ENCODE assay signal across 22 mouse cellular contexts in the genomic region with DNA sequence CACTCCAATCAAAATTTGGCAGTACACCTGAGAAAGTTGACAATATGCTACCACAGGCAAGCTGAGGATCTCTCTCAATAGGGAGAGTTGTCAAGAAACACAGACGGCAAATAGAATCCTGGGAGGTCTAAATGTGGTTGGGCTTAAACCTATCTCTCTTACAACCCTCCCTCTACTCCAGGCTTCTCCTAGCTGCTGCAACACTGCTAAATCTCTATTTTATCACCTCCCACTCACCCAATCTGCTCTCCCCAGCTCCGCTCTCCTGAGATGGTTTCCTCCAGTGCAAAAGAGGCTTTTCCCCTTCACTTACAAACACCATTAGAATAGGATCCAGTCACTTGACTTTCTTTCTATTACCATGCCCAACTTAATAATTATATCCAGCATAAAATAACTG.
DNase-seq lines count a peak whose midpoint lies in the region; ATAC-seq and TF ChIP-seq lines count a peak whose summit lies in the region.
"Had no signal": no experiment of that assay in that cellular context is flagged by ENCODE, and none has a peak within 500 bp of the region (broad histone marks: within the 10 kb centered on the region; RNA-seq: fewer than 3 reads in every experiment).

No protein-coding gene starts in this region.

- no peak for TF ChIP-seq POLR2A in MEL (IDR thresholded peaks at IDR 0.05; ENCODE audit: control insufficient read depth in 1 of 2, insufficient read depth in 1 of 2, low read depth in 1 of 2, low read length in 2 of 2, poor library complexity in 1 of 2)

- H3K9ac ChIP-seq in MEL (ENCODE audit: control insufficient read depth, low read depth, low read length, poor library complexity, severe bottlenecking) = no peak overlapping the region; the same call in 1 of the 2 replicates
- H3K9ac ChIP-seq in midbrain, embryonic 11.5 days (ENCODE audit: low read length) = no peak overlapping the region
- H3K9ac ChIP-seq: embryonic facial prominence, embryonic 15.5 days; forebrain, embryonic 12.5 days; heart, embryonic 15.5 days; liver, embryonic 13.5 days had no signal

- TF ChIP-seq CTCF in MEL (IDR thresholded peaks at IDR 0.05 in 2 of 3, conservative IDR thresholded peaks at IDR 0.05 in 1 of 3; ENCODE audit: control insufficient read depth in 1 of 3, insufficient read depth in 1 of 3, low read depth in 2 of 3, low read length in 3 of 3, poor library complexity in 1 of 3, severe bottlenecking in 1 of 3) = no peak

- no peak for TF ChIP-seq RAD21 in MEL (IDR thresholded peaks at IDR 0.05; ENCODE audit: low read depth, low read length)

- peaks cover 6 to 15% of the 10 kb centered on the region in 2 experiments; a peak in 3 of 4 replicates for H3K4me1 ChIP-seq in MEL (ENCODE audit: control insufficient read depth in 1 of 2, insufficient read depth in 2 of 2, low read length in 2 of 2)
- no peaks in the 10 kb centered on the region for H3K4me1 ChIP-seq in heart, embryonic 10.5 days
- H3K4me1 ChIP-seq in midbrain, embryonic 11.5 days (ENCODE audit: control insufficient read depth, insufficient read depth, low read length) = no peaks in the 10 kb centered on the region
- H3K4me1 ChIP-seq: embryonic facial prominence, embryonic 15.5 days; forebrain, embryonic 12.5 days; heart, embryonic 15.5 days; hindbrain, embryonic 10.5 days; limb, embryonic 10.5 days; liver, embryonic 13.5 days had no signal

- peaks cover 0 to 28% of the 10 kb centered on the region in 2 experiments; a peak in 2 of 4 replicates for H3K36me3 ChIP-seq in MEL (ENCODE audit: control insufficient read depth in 1 of 2, insufficient read depth in 2 of 2, low read length in 2 of 2)
- no peaks in the 10 kb centered on the region for H3K36me3 ChIP-seq in heart, embryonic 10.5 days
- H3K36me3 ChIP-seq in midbrain, embryonic 11.5 days (ENCODE audit: control insufficient read depth, insufficient read depth, low read length) = no peaks in the 10 kb centered on the region
- H3K36me3 ChIP-seq: embryonic facial prominence, embryonic 15.5 days; forebrain, embryonic 12.5 days; heart, embryonic 15.5 days; hindbrain, embryonic 10.5 days; limb, embryonic 10.5 days; liver, embryonic 13.5 days had no signal

- 0 out of 2 replicates have a peak, but pooled peaks have one; percentile 26 for ATAC-seq in megakaryocyte-erythroid progenitor cell, adult 5-6 weeks (replicated peaks; ENCODE audit: low FRiP score, low TSS enrichment, poor library complexity, severe bottlenecking)
- ATAC-seq in midbrain, embryonic 11.5 days (ENCODE audit: low FRiP score) = no peak
- no peak for ATAC-seq in erythroid progenitor cell, adult 5-6 weeks (replicated peaks; ENCODE audit: low FRiP score, poor library complexity, severe bottlenecking)

- no peaks in the 10 kb centered on the region for H3K9me3 ChIP-seq in MEL (replicated peaks; ENCODE audit: insufficient read depth, low read length)
- no peaks in the 10 kb centered on the region for H3K9me3 ChIP-seq in heart, embryonic 10.5 days
- no peaks in the 10 kb centered on the region for H3K9me3 ChIP-seq in midbrain, embryonic 11.5 days (ENCODE audit: control insufficient read depth, low read length)
- H3K9me3 ChIP-seq: embryonic facial prominence, embryonic 15.5 days; forebrain, embryonic 12.5 days; heart, embryonic 15.5 days; hindbrain, embryonic 10.5 days; limb, embryonic 10.5 days; liver, embryonic 13.5 days; megakaryocyte, embryonic 14.5 days had no signal

- no peak overlapping the region for H3K4me2 ChIP-seq in midbrain, embryonic 11.5 days
- H3K4me2 ChIP-seq: embryonic facial prominence, embryonic 15.5 days; forebrain, embryonic 12.5 days; heart, embryonic 15.5 days; liver, embryonic 13.5 days had no signal

- no peaks in the 10 kb centered on the region for H3K27me3 ChIP-seq in MEL (ENCODE audit: control insufficient read depth in 1 of 2, insufficient read depth in 2 of 2, low read length in 2 of 2)
- no peaks in the 10 kb centered on the region for H3K27me3 ChIP-seq in heart, embryonic 10.5 days (ENCODE audit: insufficient read depth, poor library complexity, severe bottlenecking)
- H3K27me3 ChIP-seq in midbrain, embryonic 11.5 days (ENCODE audit: control insufficient read depth, insufficient read depth, low read length) = no peaks in the 10 kb centered on the region
- H3K27me3 ChIP-seq: embryonic facial prominence, embryonic 15.5 days; forebrain, embryonic 12.5 days; heart, embryonic 15.5 days; liver, embryonic 13.5 days; megakaryocyte, embryonic 14.5 days had no signal

- WGBS in heart, embryonic 10.5 days = 28% methylated on average over 2 of the region's 2 CpGs
- WGBS in midbrain, embryonic 11.5 days = 84% methylated on average over 2 of the region's 2 CpGs

- H3K4me3 ChIP-seq in MEL (ENCODE audit: control insufficient read depth in 1 of 2, insufficient read depth in 1 of 2, low read depth in 2 of 2, low read length in 2 of 2) = no peak overlapping the region
- no peak overlapping the region for H3K4me3 ChIP-seq in heart, embryonic 10.5 days
- H3K4me3 ChIP-seq in midbrain, embryonic 11.5 days (ENCODE audit: low read depth, low read length) = no peak overlapping the region
- H3K4me3 ChIP-seq: embryonic facial prominence, embryonic 15.5 days; forebrain, embryonic 12.5 days; heart, embryonic 15.5 days; hindbrain, embryonic 10.5 days; limb, embryonic 10.5 days; liver, embryonic 13.5 days; megakaryocyte, embryonic 14.5 days had no signal

- DNase-seq in MEL (ENCODE audit: low read depth, low spot score) = peak; percentile 68
- peak; percentile 20 to 43 for DNase-seq in frontal cortex, postnatal 10 days (ENCODE audit: low spot score in 2 of 2)
- DNase-seq in layer of hippocampus, postnatal 36 days = peak; percentile 45 to 63
- no peak for DNase-seq in heart, embryonic 10.5 days (ENCODE audit: low spot score)
- no peak for DNase-seq in midbrain, embryonic 11.5 days (ENCODE audit: low spot score, missing footprints)
- no peak for DNase-seq in thymus, postnatal 4 days
- DNase-seq: adrenal gland, postnatal 25 days; B cell, adult 2 months; cerebellum, adult 8-10 months; heart, adult 18-20 months; kidney, adult 2 months; kidney, postnatal 25 days; liver, embryonic 13.5 days; thymus, adult 2 months had no signal

- peak; percentile 67 to 73 for TF ChIP-seq EP300 in MEL (IDR thresholded peaks at IDR 0.05; ENCODE audit: low read depth in 1 of 2, low read length in 2 of 2)

- no peaks in the 10 kb centered on the region; the same call in 1 of the 2 replicates for H3K79me2 ChIP-seq in MEL (ENCODE audit: control insufficient read depth, insufficient read depth, low read length, poor library complexity)

- H3K27ac ChIP-seq in MEL (ENCODE audit: control insufficient read depth, low read depth, low read length) = no peak overlapping the region
- no peak overlapping the region for H3K27ac ChIP-seq in heart, embryonic 10.5 days
- no peak overlapping the region for H3K27ac ChIP-seq in midbrain, embryonic 11.5 days (ENCODE audit: low read depth, low read length)
- H3K27ac ChIP-seq: embryonic facial prominence, embryonic 15.5 days; forebrain, embryonic 12.5 days; heart, embryonic 15.5 days; hindbrain, embryonic 10.5 days; limb, embryonic 10.5 days; liver, embryonic 13.5 days had no signal

TF ChIP-seq in MEL, 35 proteins besides CTCF, POLR2A, EP300 and RAD21:
- TF ChIP-seq GATA1 (IDR thresholded peaks at IDR 0.05; ENCODE audit: low read depth, low read length) (peak; percentile 59; the same call in 1 of the 2 replicates), ELF1 (IDR thresholded peaks at IDR 0.05; ENCODE audit: low read depth, low read length) (no peak), ZMIZ1 (IDR thresholded peaks at IDR 0.05; ENCODE audit: low read depth, low read length) (no peak), BHLHE40 (IDR thresholded peaks at IDR 0.05; ENCODE audit: borderline replicate concordance, low read depth, low read length) (no peak), SMC3 (IDR thresholded peaks at IDR 0.05; ENCODE audit: low read depth, low read length) (no peak), TBP (IDR thresholded peaks at IDR 0.05; ENCODE audit: low read depth, low read length) (0 out of 2 replicates have a peak, but pooled peaks have one; percentile 31), RCOR1 (IDR thresholded peaks at IDR 0.05; ENCODE audit: low read depth, low read length) (peak; percentile 84; the same call in 1 of the 2 replicates), ETS1 (IDR thresholded peaks at IDR 0.05; ENCODE audit: low read depth, low read length) (no peak), MXI1 (IDR thresholded peaks at IDR 0.05; ENCODE audit: low read depth, low read length) (peak; percentile 63; the same call in 1 of the 2 replicates)
TF ChIP-seq in MEL: peak in this region for 4.

Comparison
In these comparisons a context has a peak if more than half of its experiments do, and no peak if none do; other contexts are left out.
1. DNase-seq: peak in MEL (single experiment), frontal cortex, postnatal 10 days (2 of 2) and layer of hippocampus, postnatal 36 days (2 of 2); none in heart, embryonic 10.5 days (single experiment), midbrain, embryonic 11.5 days (single experiment) and thymus, postnatal 4 days (single experiment).